Mouse (Mus musculus) forebrain, embryonic 11.5 days (tissue): ENCODE measurements around the gene Fsip1. TPM values are rescaled to one million over a fixed set of nuclear protein-coding genes. Genes with fewer than 3 reads are reported as not detected.

Experiments used
- ATAC-seq: fragments of 200-750 bp; cut with Nextera tagmentation; replicated peaks from 2 replicates; pipeline ENCODE4 v1.8.0; 2017; ENCODE audit warnings: moderate TSS enrichment; ENCODE audit not compliant: low FRiP score
- DNase-seq: peaks from one replicate; pipeline ENCODE4 v3.0.0-alpha.2; 2017; ENCODE audit warnings: low spot score
- H3K27ac ChIP-seq: fragments of 300-500 bp; sonication (generic); 2 replicates; pipeline ENCODE4 v1.5.1; 2014; ENCODE audit warnings: low read depth, low read length
- H3K27me3 ChIP-seq: fragments of 300-500 bp; sonication (generic); 2 replicates; pipeline ENCODE4 v1.6.1; 2014; ENCODE audit warnings: mild to moderate bottlenecking, low read length, mixed read lengths; ENCODE audit not compliant: control insufficient read depth, insufficient read depth
- H3K36me3 ChIP-seq: fragments of 300-500 bp; sonication (generic); 2 replicates; pipeline ENCODE4 v1.6.1; 2014; ENCODE audit warnings: mild to moderate bottlenecking, low read length, moderate library complexity, mixed read lengths; ENCODE audit not compliant: control insufficient read depth, insufficient read depth
- H3K4me1 ChIP-seq: fragments of 300-500 bp; sonication (generic); replicated peaks from 2 replicates; pipeline ENCODE4 v1.6.1; 2014; ENCODE audit warnings: low read length, mixed read lengths; ENCODE audit not compliant: control insufficient read depth, insufficient read depth
- H3K4me2 ChIP-seq: fragments of 300-500 bp; sonication (generic); 2 replicates; pipeline ENCODE4 v1.6.1; 2014; ENCODE audit warnings: low read depth, mild to moderate bottlenecking, low read length, moderate library complexity, mixed read lengths; ENCODE audit not compliant: severe bottlenecking
- H3K4me3 ChIP-seq: fragments of 300-500 bp; sonication (generic); 2 replicates; pipeline ENCODE4 v1.5.1; 2014; ENCODE audit warnings: low read depth, low read length
- H3K9ac ChIP-seq: fragments of 300-500 bp; sonication (generic); 2 replicates; pipeline ENCODE4 v1.6.1; 2014; ENCODE audit warnings: low read length
- H3K9me3 ChIP-seq: fragments of 300-500 bp; sonication (generic); 2 replicates; pipeline ENCODE4 v1.6.1; 2016; ENCODE audit warnings: low read length, mixed read lengths; ENCODE audit not compliant: control insufficient read depth
- WGBS: fragments of 180-500 bp; shearing (Covaris S2); extraction: QIAGEN DNeasy Blood & Tissue Kit; methylation state at CpG from one replicate; pipeline ENCODE4 v1.1.7; 2014; 5-methylcytosine and 5-hydroxymethylcytosine counted together
- polyA plus RNA-seq: library from polyadenylated mRNA; unstranded; fragments of >200 nt; fragmentation: Nextera tagmentation; extraction: Ambion mirVana; gene quantifications from 2 replicates; pipeline ENCODE4 v1.2.1, GENCODE M21; 2014

The Fsip1 gene
- polyA plus RNA-seq, 1 experiment from 2014 or later = 4.2 TPM

DNA sequence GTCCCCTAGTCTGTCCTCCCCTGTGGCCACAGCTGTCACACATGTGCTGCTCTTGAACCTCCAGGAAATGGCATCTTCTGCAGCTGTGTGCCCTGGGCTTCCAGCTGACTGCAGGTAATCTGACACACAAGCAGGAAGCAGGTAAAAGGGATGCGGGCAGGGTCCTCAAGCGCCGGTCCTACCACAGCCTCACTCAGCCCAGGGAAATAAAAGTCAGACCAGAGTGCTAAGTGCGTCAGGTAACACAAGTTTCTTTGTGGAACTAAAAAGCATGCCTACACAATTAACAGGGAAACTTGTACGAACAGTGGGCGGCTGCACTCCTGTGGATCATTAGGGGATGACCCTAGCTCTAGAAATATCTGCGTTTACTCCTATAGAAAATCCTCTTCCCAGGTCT, 20.6 kb downstream of the Fsip1 start:
- H3K9ac ChIP-seq = no peak overlapping the region
- no peak for ATAC-seq
- H3K27ac ChIP-seq = no peak overlapping the region
- no peak overlapping the region for H3K4me2 ChIP-seq
- H3K4me3 ChIP-seq = no peak overlapping the region
- H3K27me3 ChIP-seq = no peaks in the 10 kb centered on the region
- no peak for DNase-seq
- H3K36me3 ChIP-seq = no peaks in the 10 kb centered on the region
- H3K9me3 ChIP-seq = no peaks in the 10 kb centered on the region
- H3K4me1 ChIP-seq = no peaks in the 10 kb centered on the region
- 80% methylated on average over 7 of the region's 7 CpGs for WGBS

- DNase-seq (no peak), ATAC-seq (no peak)
- Histone ChIP-seq H3K4me3 (no peak overlapping the region), H3K4me2 (no peak overlapping the region), H3K36me3 (no peaks in the 10 kb centered on the region), H3K27me3 (no peaks in the 10 kb centered on the region), H3K9me3 (no peaks in the 10 kb centered on the region), H3K4me1 (no peaks in the 10 kb centered on the region), H3K27ac (no peak overlapping the region), H3K9ac (no peak overlapping the region)
- WGBS = 87% methylated on average over 3 of the region's 3 CpGs
Observed at GRCm38 (mm10) chr2:118235614-118236013, 21.2 kb downstream of the Fsip1 start.

GRCm38 (mm10) chr2:118230544-118230943, 26.2 kb downstream of the Fsip1 start:
- H3K4me3 ChIP-seq = no peak overlapping the region
- no peak overlapping the region for H3K4me2 ChIP-seq
- no peak overlapping the region for H3K9ac ChIP-seq
- WGBS = 82% methylated on average over 3 of the region's 3 CpGs
- ATAC-seq = no peak
- no peaks in the 10 kb centered on the region for H3K9me3 ChIP-seq
- no peak overlapping the region for H3K27ac ChIP-seq
- DNase-seq = no peak
- no peaks in the 10 kb centered on the region for H3K4me1 ChIP-seq
- H3K36me3 ChIP-seq = no peaks in the 10 kb centered on the region
- H3K27me3 ChIP-seq = no peaks in the 10 kb centered on the region

GRCm38 (mm10) chr2:118228486-118229079, 28.2 kb downstream of the Fsip1 start:
- WGBS = 77% methylated on average over 4 of the region's 4 CpGs

DNA sequence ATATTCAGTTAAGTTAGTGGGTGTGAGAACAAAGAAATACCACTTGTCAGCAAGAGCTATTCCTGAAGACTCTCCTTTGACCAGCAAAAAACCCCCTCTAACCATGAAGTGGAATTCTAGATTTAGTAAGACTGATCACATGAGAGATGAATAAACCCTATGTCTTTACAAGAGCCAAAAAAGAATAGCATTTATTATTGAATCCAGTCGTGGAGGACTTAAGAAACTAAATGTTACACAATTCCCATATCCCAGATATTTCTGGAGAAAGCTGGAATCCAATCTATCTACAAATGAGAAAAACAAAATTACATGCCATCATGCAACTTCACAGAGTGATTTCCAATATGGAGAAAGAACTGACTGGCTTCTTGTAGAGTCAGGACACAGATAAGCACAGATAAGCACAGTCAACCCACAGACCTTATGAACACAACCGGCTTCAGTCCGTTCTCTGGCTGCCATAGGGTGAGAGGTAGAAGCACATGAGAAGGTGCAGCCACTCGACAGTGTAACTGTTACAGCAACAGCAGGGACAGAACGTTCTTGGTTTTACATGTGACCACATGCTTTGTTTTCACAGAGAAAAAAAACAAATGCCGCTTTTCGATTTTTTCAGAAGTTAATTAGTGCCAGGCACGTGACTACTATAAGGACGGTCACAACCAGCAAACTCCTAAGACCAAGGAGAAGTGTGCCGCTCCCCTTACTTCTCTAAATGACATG, 31.3 kb downstream of the Fsip1 start:
- Histone ChIP-seq H3K4me1 (no peaks in the 10 kb centered on the region), H3K36me3 (no peaks in the 10 kb centered on the region), H3K4me3 (no peak overlapping the region), H3K27ac (no peak overlapping the region), H3K9ac (no peak overlapping the region), H3K4me2 (no peak overlapping the region), H3K27me3 (no peaks in the 10 kb centered on the region), H3K9me3 (no peaks in the 10 kb centered on the region)
- WGBS = 83% methylated on average over 10 of the region's 10 CpGs
- DNase-seq = no peak
- no peak for ATAC-seq

More at GRCm38 (mm10) chr2:118228486-118229079, 28.2 kb downstream of the Fsip1 start:
- DNase-seq (no peak), ATAC-seq (no peak)
- no peaks in the 10 kb centered on the region for H3K9me3 ChIP-seq
- H3K4me3 ChIP-seq = no peak overlapping the region
- H3K4me2 ChIP-seq = no peak overlapping the region
- no peak overlapping the region for H3K9ac ChIP-seq
- no peaks in the 10 kb centered on the region for H3K27me3 ChIP-seq
- no peaks in the 10 kb centered on the region for H3K36me3 ChIP-seq
- no peak overlapping the region for H3K27ac ChIP-seq
- no peaks in the 10 kb centered on the region for H3K4me1 ChIP-seq

DNA sequence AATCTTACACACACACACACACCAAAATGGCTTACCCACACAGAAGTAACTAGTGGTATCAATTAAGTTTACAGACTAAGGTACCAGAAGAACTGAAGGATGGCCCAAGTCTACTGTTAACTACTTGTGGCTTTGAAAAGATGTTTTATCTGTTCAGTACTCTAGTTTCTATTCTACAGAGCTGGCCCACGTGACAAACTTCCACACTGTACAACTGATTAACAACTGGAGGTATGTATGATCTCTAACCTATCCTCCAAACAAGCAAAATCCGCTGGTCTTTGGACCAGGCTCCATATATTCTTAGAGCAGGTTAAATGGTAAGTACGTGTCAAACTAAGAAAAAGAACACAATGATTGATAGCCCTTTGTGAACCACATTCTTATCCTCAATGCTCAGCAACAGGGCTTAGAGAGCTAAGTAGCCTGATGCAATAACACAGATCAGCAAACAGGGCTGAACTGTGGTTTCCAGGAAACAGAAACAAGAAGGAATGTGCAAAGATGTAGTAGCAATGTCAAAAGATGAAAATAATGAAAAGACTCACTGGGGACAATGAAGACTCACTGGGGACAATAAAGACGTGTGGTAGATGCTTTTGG, 38.7 kb downstream of the Fsip1 start:
- 29% methylated on average over 4 of the region's 4 CpGs for WGBS
- H3K4me2 ChIP-seq = no peak overlapping the region
- no peaks in the 10 kb centered on the region for H3K9me3 ChIP-seq
- H3K9ac ChIP-seq = no peak overlapping the region
- H3K4me3 ChIP-seq = no peak overlapping the region
- H3K27me3 ChIP-seq = no peaks in the 10 kb centered on the region
- H3K36me3 ChIP-seq = no peaks in the 10 kb centered on the region
- no peaks in the 10 kb centered on the region for H3K4me1 ChIP-seq
- DNase-seq = no peak
- no peak overlapping the region for H3K27ac ChIP-seq
- 0 out of 2 replicates have a peak, but pooled peaks have one; percentile 39 for ATAC-seq

GRCm38 (mm10) chr2:118209712-118210111, 47.1 kb downstream of the Fsip1 start:
- no peak overlapping the region for H3K27ac ChIP-seq

GRCm38 (mm10) chr2:118208651-118209050, 48.1 kb downstream of the Fsip1 start:
- ATAC-seq (no peak), DNase-seq (no peak)
- Histone ChIP-seq H3K36me3 (no peaks in the 10 kb centered on the region), H3K27me3 (no peaks in the 10 kb centered on the region), H3K27ac (no peak overlapping the region), H3K4me2 (no peak overlapping the region), H3K4me3 (no peak overlapping the region), H3K9ac (no peak overlapping the region), H3K4me1 (peaks cover 18% of the 10 kb centered on the region), H3K9me3 (no peaks in the 10 kb centered on the region)
- 32% methylated on average over 5 of the region's 5 CpGs for WGBS

More at GRCm38 (mm10) chr2:118209712-118210111, 47.1 kb downstream of the Fsip1 start:
- H3K4me3 ChIP-seq = no peak overlapping the region
- 87% methylated on average over 5 of the region's 5 CpGs for WGBS
- H3K4me2 ChIP-seq = no peak overlapping the region
- ATAC-seq (no peak), DNase-seq (no peak)
- no peaks in the 10 kb centered on the region for H3K9me3 ChIP-seq
- H3K4me1 ChIP-seq = peaks cover 10% of the 10 kb centered on the region
- no peaks in the 10 kb centered on the region for H3K36me3 ChIP-seq
- no peak overlapping the region for H3K9ac ChIP-seq
- no peaks in the 10 kb centered on the region for H3K27me3 ChIP-seq
